Mouse (Mus musculus) spleen, postnatal 14 days (tissue): ENCODE results near the gene Selp.
A peak's percentile ranks its signal among the peaks of the same experiment; 100 is the strongest.

Experiments
- DNase-seq, 2 experiments: peaks; one replicate each; pipeline ENCODE4 v3.0.0; 2021 to 2022; ENCODE audit warnings: low spot score in 2 of 2

Selp gene

DNA sequence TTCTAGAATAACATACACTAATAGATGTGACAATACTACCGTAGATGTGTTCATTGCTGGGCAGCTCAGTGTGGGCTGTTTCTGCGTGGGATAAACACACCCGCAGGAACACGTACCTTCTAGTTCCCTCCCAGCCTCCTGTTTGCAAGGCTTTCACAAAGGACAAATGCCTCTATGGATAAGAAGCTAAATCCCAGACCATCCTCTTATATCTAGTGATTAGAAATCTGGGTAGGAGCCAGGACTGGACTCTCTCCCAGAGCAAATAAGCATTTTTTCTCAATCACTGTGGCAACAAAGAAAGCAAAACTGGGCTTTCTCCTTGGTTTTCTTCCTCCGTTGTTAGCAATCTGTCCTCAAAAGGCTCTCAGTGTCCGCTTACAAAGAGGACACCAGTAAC, 63.4 kb downstream of the Selp start:
- DNase-seq, result no peak

DNA sequence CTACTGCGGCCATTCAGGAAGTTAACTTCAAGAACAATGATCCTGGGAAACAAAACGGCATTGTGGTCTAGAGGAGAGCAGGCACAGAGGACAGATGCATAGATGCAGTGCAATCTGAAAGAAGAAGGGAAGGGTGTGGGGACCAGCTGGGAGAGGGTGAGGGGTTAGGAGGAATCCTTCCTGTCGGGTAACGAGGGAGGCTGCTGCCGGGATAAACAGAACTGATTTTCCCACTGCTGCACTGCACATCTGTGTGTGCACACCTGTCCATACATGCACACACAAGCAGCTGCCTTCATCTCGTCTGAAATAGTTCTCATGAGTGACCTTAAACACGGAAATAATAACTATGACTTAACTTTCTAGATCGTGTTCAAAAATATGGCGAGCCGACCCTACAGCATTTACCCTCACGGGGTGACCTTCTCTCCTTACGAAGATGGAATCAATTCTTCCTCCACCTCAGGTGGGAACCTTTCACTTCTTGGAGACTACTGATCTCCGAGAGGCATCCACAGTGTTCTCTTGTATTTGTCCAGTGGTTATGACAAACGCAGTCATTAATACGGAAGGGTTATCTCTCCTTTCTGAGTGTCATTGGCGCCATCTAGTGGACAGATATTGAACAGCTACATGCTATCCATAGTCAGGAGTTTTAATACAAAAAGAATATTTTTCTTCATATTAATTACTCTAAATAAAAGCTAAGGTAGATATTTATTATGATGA, 69.2 kb downstream of the Selp start:
- peak in 1 of 2 experiments; percentile 51 for DNase-seq

DNA sequence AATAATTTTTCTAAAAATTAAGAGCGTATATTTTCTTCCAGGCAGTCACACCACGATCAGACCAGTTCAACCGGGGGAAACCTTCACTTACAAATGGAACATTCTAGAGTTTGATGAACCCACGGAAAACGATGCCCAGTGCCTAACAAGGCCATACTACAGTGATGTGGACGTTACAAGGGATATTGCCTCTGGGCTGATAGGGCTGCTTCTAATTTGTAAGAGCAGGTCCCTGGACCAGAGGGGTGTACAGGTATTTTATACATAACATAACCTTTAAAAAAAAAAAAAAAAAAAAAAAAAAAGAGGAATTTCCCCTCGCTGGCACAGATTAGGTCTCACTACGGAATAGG, 69.8 kb downstream of the Selp start:
- DNase-seq, result no peak

DNA sequence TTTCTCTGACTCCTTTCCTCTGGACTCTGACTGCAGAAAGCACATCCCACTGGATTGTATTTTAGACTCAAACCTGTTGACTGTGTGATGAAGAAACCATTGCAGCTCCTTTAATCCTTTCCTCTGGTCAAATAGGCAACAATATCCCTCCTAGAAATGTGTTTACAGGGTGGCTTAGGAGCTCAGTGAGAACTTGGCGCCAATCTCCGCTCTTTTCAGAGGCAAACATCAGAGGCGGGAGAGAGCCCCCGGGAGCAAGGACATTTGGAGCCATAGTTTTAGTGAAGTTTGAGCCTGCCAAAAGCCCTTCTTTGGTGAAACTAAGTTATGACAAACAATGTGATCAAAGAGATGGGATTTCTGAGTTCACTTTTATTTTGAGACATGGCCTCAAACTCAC, 70.3 kb downstream of the Selp start:
- DNase-seq, result no peak

DNA sequence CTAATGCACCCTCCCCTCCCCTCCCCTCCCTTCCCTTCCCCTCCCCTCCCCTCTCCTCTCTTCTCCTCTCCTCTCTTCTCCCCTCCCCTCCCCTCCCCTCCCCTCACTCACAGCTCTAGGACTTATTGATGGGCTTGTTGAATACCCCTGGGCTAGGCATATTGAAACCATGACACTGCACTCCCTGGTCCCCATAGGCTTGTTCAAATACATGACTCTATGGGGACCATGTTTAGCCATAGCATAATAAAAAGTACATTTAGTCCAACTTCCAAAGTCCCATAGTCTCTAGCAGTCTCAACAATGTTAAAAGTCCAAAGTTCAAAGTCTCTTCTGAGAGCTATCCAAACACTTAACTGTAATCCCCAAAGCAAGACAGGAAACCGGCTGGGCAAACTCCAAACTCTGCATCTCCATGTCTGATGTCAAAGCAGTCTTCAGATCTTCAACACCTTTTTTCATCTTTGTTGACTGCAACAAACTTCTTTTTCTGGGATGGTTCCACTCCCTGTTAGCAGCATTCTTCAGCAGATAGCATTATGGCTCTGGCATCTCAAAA, 72.0 kb downstream of the Selp start:
- no peak for DNase-seq

DNA sequence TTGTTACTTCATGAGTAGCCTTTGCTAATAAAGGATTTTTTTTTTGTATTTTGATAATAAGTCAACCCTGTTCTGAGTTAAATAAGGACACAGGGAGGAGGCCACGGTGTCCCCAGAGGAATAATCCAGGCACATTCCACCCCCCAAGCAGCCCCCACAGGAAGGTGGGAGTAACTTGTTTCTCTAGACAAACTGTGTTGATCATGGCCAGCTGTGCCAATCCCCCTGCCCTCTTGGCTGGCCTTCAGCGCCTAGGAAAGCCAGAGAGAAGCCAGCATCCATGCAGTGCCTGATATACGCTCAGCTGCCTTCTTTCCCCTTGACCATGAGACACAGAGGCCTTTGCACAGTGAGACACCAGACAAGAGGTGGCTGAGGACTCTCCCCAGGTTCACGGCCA, 84.5 kb downstream of the Selp start:
- DNase-seq, result no peak
